In genomic region chr11:80670391-80670790, GRCm38 (mm10) we compare ENCODE assay signal across 8 mouse cellular contexts.
DNase-seq lines count a peak whose midpoint lies in the region; ATAC-seq and TF ChIP-seq lines count a peak whose summit lies in the region.

No protein-coding gene starts in this region.

- no peak overlapping the region for H3ac ChIP-seq in C2C12 (ENCODE audit: control insufficient read depth, insufficient read length, low read depth)

- no peaks in the 10 kb centered on the region for H3K4me1 ChIP-seq in heart, embryonic 12.5 days (replicated peaks)

- H3K36me3 ChIP-seq in heart, embryonic 12.5 days, result no peaks in the 10 kb centered on the region
- no peaks in the 10 kb centered on the region for H3K36me3 ChIP-seq in C2C12 (ENCODE audit: control insufficient read depth, insufficient read depth)

- H3K9ac ChIP-seq in heart, embryonic 12.5 days, result no peak overlapping the region

- H3K4me3 ChIP-seq in heart, embryonic 12.5 days, result no peak overlapping the region
- H3K4me3 ChIP-seq in C2C12 (ENCODE audit: insufficient read depth, poor library complexity, severe bottlenecking), result no peak overlapping the region

- no peak for ATAC-seq in heart, embryonic 12.5 days (ENCODE audit: insufficient number of reproducible peaks, low FRiP score)

- TF ChIP-seq CTCF in C2C12 (IDR thresholded peaks at IDR 0.05; ENCODE audit: control insufficient read depth, insufficient read depth, insufficient read length), result no peak

- H3K27ac ChIP-seq in heart, embryonic 12.5 days (ENCODE audit: poor library complexity, severe bottlenecking), result no peak overlapping the region

- DNase-seq in heart, adult 9 months (ENCODE audit: low spot score in 2 of 2), result peak; percentile 20 to 22
- peak; percentile 28 for DNase-seq in cerebellum, adult 11-12 months
- DNase-seq in frontal cortex, adult 2 months (ENCODE audit: extremely low spot score in 1 of 2, low spot score in 1 of 2), result peak; percentile 62 to 90
- DNase-seq in left cerebral cortex, adult 9 months (ENCODE audit: low spot score in 2 of 2), result peak; percentile 72 to 79
- DNase-seq in skeletal muscle tissue, adult 2 months (ENCODE audit: low read depth, low spot score), result peak; percentile 15
- no peak for DNase-seq in spleen, postnatal 4 days (ENCODE audit: low spot score in 2 of 2)

- H3K27me3 ChIP-seq in heart, embryonic 12.5 days (replicated peaks), result no peaks in the 10 kb centered on the region
- no peaks in the 10 kb centered on the region for H3K27me3 ChIP-seq in C2C12 (ENCODE audit: control insufficient read depth, insufficient read depth, insufficient read length)

- no peaks in the 10 kb centered on the region for H3K79me2 ChIP-seq in C2C12 (ENCODE audit: control insufficient read depth, insufficient read depth)

- WGBS in heart, embryonic 12.5 days, result 24% methylated on average over 1 of the region's 1 CpGs

- no peaks in the 10 kb centered on the region for H3K9me3 ChIP-seq in heart, embryonic 12.5 days (replicated peaks)

- no peak overlapping the region for H3K4me2 ChIP-seq in heart, embryonic 12.5 days

- no peaks in the 10 kb centered on the region for H3K79me3 ChIP-seq in C2C12 (ENCODE audit: low read depth)

TF ChIP-seq in C2C12, 6 proteins besides CTCF, POLR2A, EP300 and RAD21:
- TF ChIP-seq USF1 (IDR thresholded peaks at IDR 0.05; ENCODE audit: low read depth), result peak; percentile 42
- TF ChIP-seq MAX (IDR thresholded peaks at IDR 0.05), result no peak

Comparison
In these comparisons a context has a peak if more than half of its experiments do, and no peak if none do; other contexts are left out.
1. DNase-seq: peak in heart, adult 9 months (2 of 2), cerebellum, adult 11-12 months (single experiment), frontal cortex, adult 2 months (2 of 2), left cerebral cortex, adult 9 months (2 of 2) and skeletal muscle tissue, adult 2 months (single experiment); none in spleen, postnatal 4 days (0 of 2).